Mouse (Mus musculus) stomach, postnatal 0 days (tissue): ENCODE data around the gene Itga2.

Experiments
- CTCF ChIP-seq: IDR thresholded peaks from 2 replicates; pipeline ENCODE4 v1.5.1; 2016; ENCODE audit warnings: antibody characterized with exemption, low read depth, mild to moderate bottlenecking, moderate library complexity
- EP300 ChIP-seq: optimal IDR thresholded peaks from 2 replicates; pipeline ENCODE3; 2016; ENCODE audit warnings: antibody characterized with exemption

GRCm38 (mm10) chr13:114878667-114879066 lies 53.2 kb downstream of the Itga2 start:
- TF ChIP-seq CTCF: no peak
- no peak for TF ChIP-seq EP300
